Mouse (Mus musculus): ENCODE results near the gene Imp4. TPM values are rescaled to one million over a fixed set of nuclear protein-coding genes. Genes with fewer than 3 reads are reported as not detected.
A peak's percentile ranks its signal among the peaks of the same experiment; 100 is the strongest.

Gene Imp4
- polyA plus RNA-seq (2012; rRNA removed): 39.9 and 44.1 TPM in 2 replicates
- 79.9 and 84.7 TPM in 2 replicates for polyA plus RNA-seq (2014; fragmentation: Nextera tagmentation; extraction: Ambion mirVana)

DNA sequence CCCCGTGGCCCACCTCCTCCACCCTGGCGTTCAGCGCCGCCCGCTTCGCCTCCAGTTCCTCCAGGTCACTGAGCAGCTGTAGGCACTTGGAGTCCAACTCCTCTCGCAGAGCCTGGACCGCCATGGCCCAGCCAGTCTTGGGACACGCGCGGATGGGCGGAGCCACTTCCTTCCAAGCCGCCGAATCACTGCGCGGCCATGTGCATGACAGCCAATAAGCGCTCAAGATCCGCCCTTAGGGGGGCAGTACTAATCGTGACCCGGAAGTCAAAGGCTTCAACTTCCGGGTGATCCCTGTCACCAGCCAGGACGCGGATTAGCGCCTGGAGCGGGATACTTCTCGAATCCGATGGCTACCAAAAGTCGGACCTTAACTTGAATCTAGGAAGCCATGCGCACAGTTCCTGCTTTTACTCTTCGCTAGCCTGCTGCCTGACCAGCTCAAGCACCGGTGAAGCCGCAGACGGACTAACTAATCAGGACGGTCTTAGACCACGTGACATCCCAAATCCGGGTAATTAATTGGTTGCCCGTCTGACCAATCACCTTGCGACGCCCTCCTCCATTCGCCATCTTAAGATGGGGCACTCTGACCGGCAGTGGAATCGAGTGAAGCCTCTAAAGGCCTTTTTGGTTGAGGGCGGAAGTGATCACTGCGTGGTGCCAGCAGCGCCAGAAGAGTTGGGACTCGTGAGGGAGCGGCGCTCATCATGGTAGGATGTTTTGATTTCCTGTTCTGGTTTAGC lies at the start of gene Imp4, which contains the start of gene Ccdc115:
TSS of gene Imp4 (plus strand) at position 637 of the 746 bp plus-strand sequence.
TSS of gene Ccdc115 (minus strand) at position 458 of the 746 bp plus-strand sequence.
- DNase-seq (ENCODE audit: low spot score) (peak; percentile 100), ATAC-seq (ENCODE audit: low FRiP score, low read depth) (peak; percentile 96)
- H3K36me3 ChIP-seq (ENCODE audit: control insufficient read depth, insufficient read depth, low read length): peaks cover 27% of the 10 kb centered on the region
- H3K4me1 ChIP-seq (ENCODE audit: control insufficient read depth, insufficient read depth, low read length): peaks cover 10% of the 10 kb centered on the region; the same call in 1 of the 2 replicates
- TF ChIP-seq POLR2A (IDR thresholded peaks at IDR 0.05; ENCODE audit: borderline replicate concordance, extremely low read depth, insufficient read depth, insufficient read length): peak; percentile 14; the same call in 1 of the 2 replicates
- H3K4me3 ChIP-seq (replicated peaks; ENCODE audit: low read length): peak within 1 kb of the TSS; percentile 72
- peak within 1 kb of the TSS; percentile 60 for H3K9ac ChIP-seq (ENCODE audit: low read depth, low read length, severe bottlenecking)
- no peaks in the 10 kb centered on the region for H3K27me3 ChIP-seq (ENCODE audit: control insufficient read depth, insufficient read depth, low read length)
- H3K4me2 ChIP-seq (replicated peaks; ENCODE audit: low read depth, low read length, severe bottlenecking): peak within 1 kb of the TSS; percentile 75
- no peaks in the 10 kb centered on the region for H3K9me3 ChIP-seq (ENCODE audit: control insufficient read depth, low read length)
- WGBS: under 1% methylated on average over 48 of the region's 48 CpGs
- H3K27ac ChIP-seq (replicated peaks; ENCODE audit: low read depth, low read length): peak within 1 kb of the TSS; percentile 28; the same call in 1 of the 2 replicates

DNA sequence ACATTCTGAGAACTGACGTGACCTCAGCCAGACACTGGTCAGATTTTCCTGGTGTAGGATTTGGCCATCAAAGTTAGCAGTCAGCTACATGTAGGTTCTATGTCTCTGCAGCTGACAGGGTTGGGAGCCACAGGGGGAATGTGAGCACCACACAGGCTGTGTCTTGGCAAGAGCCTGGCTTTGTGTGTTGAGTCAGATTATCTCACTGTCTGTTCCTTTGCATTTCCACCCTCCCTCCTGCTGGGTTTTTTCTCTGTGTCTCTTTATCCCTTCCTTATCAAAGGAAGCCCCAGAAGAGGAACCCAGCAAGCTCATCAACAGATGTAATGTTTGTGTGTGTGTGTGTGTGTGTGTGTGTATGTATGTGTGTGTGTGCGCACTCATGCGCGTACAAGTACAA lies 43.3 kb upstream of the Imp4 start:
- Histone ChIP-seq H3K4me3 (replicated peaks; ENCODE audit: low read length) (no peak overlapping the region), H3K4me2 (replicated peaks; ENCODE audit: low read depth, low read length, severe bottlenecking) (no peak overlapping the region), H3K36me3 (ENCODE audit: control insufficient read depth, insufficient read depth, low read length) (no peaks in the 10 kb centered on the region), H3K9me3 (ENCODE audit: control insufficient read depth, low read length) (no peaks in the 10 kb centered on the region), H3K27me3 (ENCODE audit: control insufficient read depth, insufficient read depth, low read length) (no peaks in the 10 kb centered on the region), H3K27ac (replicated peaks; ENCODE audit: low read depth, low read length) (no peak overlapping the region), H3K4me1 (ENCODE audit: control insufficient read depth, insufficient read depth, low read length) (no peaks in the 10 kb centered on the region), H3K9ac (ENCODE audit: low read depth, low read length, severe bottlenecking) (no peak overlapping the region)
- ATAC-seq (ENCODE audit: low FRiP score, low read depth) (no peak), DNase-seq (ENCODE audit: low spot score) (no peak)
- no peak for TF ChIP-seq POLR2A (IDR thresholded peaks at IDR 0.05; ENCODE audit: borderline replicate concordance, extremely low read depth, insufficient read depth, insufficient read length)
- 95% methylated on average over 4 of the region's 4 CpGs for WGBS

DNA sequence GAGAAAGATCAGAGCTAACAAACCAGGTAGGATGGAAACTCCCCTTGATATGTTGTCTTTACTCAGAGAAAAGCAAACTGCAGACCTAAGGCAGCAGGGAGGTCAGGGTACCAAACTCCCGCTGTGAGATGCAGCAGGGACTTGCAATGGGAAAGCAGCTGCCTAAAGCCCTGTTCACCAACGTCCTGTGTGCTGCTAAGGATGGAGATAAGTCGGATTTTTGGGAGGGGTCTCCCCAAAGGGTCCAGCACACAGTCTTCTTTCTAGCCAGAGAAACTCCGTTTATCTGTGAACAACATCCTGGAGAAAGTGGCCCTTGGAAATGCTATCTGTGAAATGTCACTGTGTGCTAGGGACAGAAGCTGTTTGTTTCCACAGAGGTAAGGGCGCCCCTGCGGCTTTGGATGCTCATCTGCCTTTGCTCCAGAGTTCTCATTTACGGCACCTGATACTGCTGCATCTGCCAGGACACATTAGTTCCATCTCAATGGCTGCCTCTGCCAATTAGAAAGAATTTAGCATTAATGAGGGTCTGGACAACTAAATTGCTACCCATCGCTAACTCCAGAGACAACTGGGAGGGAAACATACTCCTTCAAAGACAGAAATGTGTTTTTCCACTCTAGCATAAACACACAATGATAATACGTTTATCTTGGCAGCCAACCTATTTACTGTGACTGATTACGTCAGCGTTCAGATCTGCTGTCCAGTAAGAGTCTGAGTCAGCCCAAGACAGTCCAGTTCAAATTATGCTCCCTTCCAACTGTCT lies 40.3 kb upstream of the Imp4 start:
- Histone ChIP-seq H3K4me3 (replicated peaks; ENCODE audit: low read length) (no peak overlapping the region), H3K9me3 (ENCODE audit: control insufficient read depth, low read length) (no peaks in the 10 kb centered on the region), H3K27me3 (ENCODE audit: control insufficient read depth, insufficient read depth, low read length) (no peaks in the 10 kb centered on the region), H3K27ac (replicated peaks; ENCODE audit: low read depth, low read length) (no peak overlapping the region), H3K4me2 (replicated peaks; ENCODE audit: low read depth, low read length, severe bottlenecking) (no peak overlapping the region), H3K36me3 (ENCODE audit: control insufficient read depth, insufficient read depth, low read length) (no peaks in the 10 kb centered on the region), H3K4me1 (ENCODE audit: control insufficient read depth, insufficient read depth, low read length) (no peaks in the 10 kb centered on the region), H3K9ac (ENCODE audit: low read depth, low read length, severe bottlenecking) (no peak overlapping the region)
- TF ChIP-seq POLR2A (IDR thresholded peaks at IDR 0.05; ENCODE audit: borderline replicate concordance, extremely low read depth, insufficient read depth, insufficient read length): no peak
- DNase-seq (ENCODE audit: low spot score): no peak
- 45% methylated on average over 11 of the region's 11 CpGs for WGBS
- no peak for ATAC-seq (ENCODE audit: low FRiP score, low read depth)

DNA sequence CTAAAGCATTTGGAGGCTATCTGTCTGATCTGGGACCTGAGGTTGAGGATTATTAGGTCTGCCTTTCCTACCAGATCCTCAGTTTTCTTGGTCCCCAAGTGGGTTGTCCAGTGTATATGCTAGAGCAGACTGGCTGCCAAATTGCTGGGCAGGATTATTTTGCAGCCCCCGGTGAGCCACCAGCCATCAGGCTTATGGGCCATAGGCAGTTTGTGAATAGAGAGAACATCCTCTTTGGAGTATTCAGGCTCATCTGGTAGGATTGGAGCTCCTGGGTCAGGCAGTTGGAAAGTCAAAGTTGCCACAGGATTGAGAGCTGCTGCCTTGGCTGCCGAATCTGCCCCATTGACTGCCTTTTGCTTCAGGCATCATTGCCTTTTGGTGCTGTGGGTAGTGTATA lies 11.2 kb upstream of the Imp4 start:
- ATAC-seq (ENCODE audit: low FRiP score, low read depth): no peak

DNA sequence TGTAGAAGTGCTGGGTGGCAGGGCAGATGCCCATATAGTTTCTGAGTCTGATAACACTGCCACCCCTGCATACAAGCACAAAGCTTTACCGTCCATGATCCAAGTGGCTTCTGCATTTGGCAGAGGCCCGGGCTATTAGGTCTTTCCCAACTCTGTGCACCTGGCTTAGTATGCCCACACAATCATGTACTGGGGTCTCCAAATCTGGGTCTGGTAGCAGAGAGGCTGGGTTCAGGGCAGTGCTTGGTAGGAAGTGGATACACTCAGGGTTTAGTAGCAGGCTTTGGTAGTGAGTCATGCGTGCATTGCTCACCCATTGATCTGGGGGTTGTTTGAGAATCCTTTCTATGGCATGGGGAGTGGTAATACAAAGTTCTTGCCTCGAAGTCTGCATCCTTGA lies 10.4 kb upstream of the Imp4 start:
- TF ChIP-seq POLR2A (IDR thresholded peaks at IDR 0.05; ENCODE audit: borderline replicate concordance, extremely low read depth, insufficient read depth, insufficient read length): no peak
- Histone ChIP-seq H3K27me3 (ENCODE audit: control insufficient read depth, insufficient read depth, low read length) (no peaks in the 10 kb centered on the region), H3K4me2 (replicated peaks; ENCODE audit: low read depth, low read length, severe bottlenecking) (no peak overlapping the region), H3K9ac (ENCODE audit: low read depth, low read length, severe bottlenecking) (no peak overlapping the region), H3K27ac (replicated peaks; ENCODE audit: low read depth, low read length) (no peak overlapping the region), H3K36me3 (ENCODE audit: control insufficient read depth, insufficient read depth, low read length) (peaks cover 7% of the 10 kb centered on the region; the same call in 1 of the 2 replicates), H3K9me3 (ENCODE audit: control insufficient read depth, low read length) (peaks cover 25% of the 10 kb centered on the region), H3K4me3 (replicated peaks; ENCODE audit: low read length) (no peak overlapping the region), H3K4me1 (ENCODE audit: control insufficient read depth, insufficient read depth, low read length) (peaks cover 7% of the 10 kb centered on the region)
- ATAC-seq (ENCODE audit: low FRiP score, low read depth) (no peak), DNase-seq (ENCODE audit: low spot score) (no peak)
- WGBS: 90% methylated on average over 4 of the region's 4 CpGs

More for the DNA sequence above, 11.2 kb upstream of the Imp4 start:
- no peaks in the 10 kb centered on the region for H3K4me1 ChIP-seq (ENCODE audit: control insufficient read depth, insufficient read depth, low read length)
- H3K4me3 ChIP-seq (replicated peaks; ENCODE audit: low read length): no peak overlapping the region
- H3K36me3 ChIP-seq (ENCODE audit: control insufficient read depth, insufficient read depth, low read length): peaks cover 7% of the 10 kb centered on the region; the same call in 1 of the 2 replicates
- peaks cover 25% of the 10 kb centered on the region for H3K9me3 ChIP-seq (ENCODE audit: control insufficient read depth, low read length)
- 93% methylated on average over 2 of the region's 2 CpGs for WGBS
- no peak for DNase-seq (ENCODE audit: low spot score)
- no peak overlapping the region for H3K27ac ChIP-seq (replicated peaks; ENCODE audit: low read depth, low read length)
- no peaks in the 10 kb centered on the region for H3K27me3 ChIP-seq (ENCODE audit: control insufficient read depth, insufficient read depth, low read length)
- H3K9ac ChIP-seq (ENCODE audit: low read depth, low read length, severe bottlenecking): no peak overlapping the region
- no peak for TF ChIP-seq POLR2A (IDR thresholded peaks at IDR 0.05; ENCODE audit: borderline replicate concordance, extremely low read depth, insufficient read depth, insufficient read length)
- H3K4me2 ChIP-seq (replicated peaks; ENCODE audit: low read depth, low read length, severe bottlenecking): no peak overlapping the region

Measured in limb, embryonic 14.5 days (tissue).